Mouse (Mus musculus): ENCODE results near the gene Sost. TPM values are rescaled to one million over a fixed set of nuclear protein-coding genes. Genes with fewer than 3 reads are reported as not detected.

Sost gene
- polyA plus RNA-seq, 1 experiment = 1.4 TPM

DNA sequence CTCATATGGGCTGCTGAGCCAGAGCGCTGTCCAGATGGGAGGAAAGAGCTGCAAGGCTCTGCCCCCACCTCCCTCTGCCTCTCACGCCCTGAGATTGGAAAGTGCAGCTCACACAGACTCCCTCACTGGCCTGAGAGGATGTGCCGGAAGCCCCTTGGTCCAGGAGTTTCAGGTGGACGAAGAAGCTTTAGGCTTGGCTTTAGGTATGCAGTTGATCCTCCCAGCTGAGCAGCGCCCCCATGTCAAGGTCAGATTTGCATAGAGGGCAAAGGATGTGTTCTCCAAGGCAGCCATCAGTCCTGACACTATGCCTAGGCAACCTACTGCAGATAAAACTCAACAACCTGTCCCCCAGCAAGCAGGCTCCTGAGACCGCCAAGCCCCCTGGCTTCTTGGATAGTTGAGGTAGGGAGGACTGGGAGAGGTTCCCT is 16.2 kb upstream of the Sost start:
- Histone ChIP-seq H3K27me3 (ENCODE audit: control insufficient read depth, insufficient read depth, low read length) (no peaks in the 10 kb centered on the region), H3K4me1 (ENCODE audit: control insufficient read depth, insufficient read depth, low read length) (peaks cover 37% of the 10 kb centered on the region), H3K27ac (ENCODE audit: insufficient read depth, low read length) (peak overlapping the region; percentile 70), H3K4me3 (replicated peaks; ENCODE audit: insufficient read depth, low read depth, low read length) (peak overlapping the region; percentile 74)
- 69% methylated on average over 5 of the region's 6 CpGs for WGBS
- TF ChIP-seq CTCF (IDR thresholded peaks at IDR 0.05; ENCODE audit: borderline replicate concordance, insufficient read depth, low read depth, low read length) = no peak
- TF ChIP-seq POLR2A (IDR thresholded peaks at IDR 0.05; ENCODE audit: borderline replicate concordance, insufficient read depth, low read length) = no peak
- DNase-seq = peak; percentile 45 to 50

DNA sequence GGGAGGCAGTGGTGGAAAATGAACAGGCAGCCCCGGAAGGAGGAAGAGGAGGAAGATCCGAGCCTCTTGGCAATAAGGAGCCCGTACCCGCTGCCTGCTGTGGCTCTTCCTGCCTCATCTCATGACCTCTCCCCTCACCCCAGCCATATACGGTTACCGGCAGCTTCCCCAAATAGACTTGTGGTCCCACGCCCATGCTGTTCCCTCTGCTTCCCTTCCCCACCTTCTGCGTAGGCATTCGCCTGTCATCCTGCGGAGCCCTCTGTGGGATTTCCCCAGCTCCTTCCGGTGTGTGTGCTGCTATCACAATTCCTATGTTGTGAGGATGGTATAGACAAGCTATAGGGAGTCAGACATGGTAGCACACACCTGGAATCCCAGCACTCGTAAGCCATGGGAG is 15.0 kb upstream of the Sost start:
- Histone ChIP-seq H3K4me1 (ENCODE audit: control insufficient read depth, insufficient read depth, low read length) (peaks cover 39% of the 10 kb centered on the region), H3K27ac (ENCODE audit: insufficient read depth, low read length) (no peak overlapping the region; the same call in 1 of the 2 replicates), H3K27me3 (ENCODE audit: control insufficient read depth, insufficient read depth, low read length) (no peaks in the 10 kb centered on the region), H3K4me3 (replicated peaks; ENCODE audit: insufficient read depth, low read depth, low read length) (no peak overlapping the region)
- WGBS = 80% methylated on average over 12 of the region's 12 CpGs
- DNase-seq = no peak
- TF ChIP-seq CTCF (IDR thresholded peaks at IDR 0.05; ENCODE audit: borderline replicate concordance, insufficient read depth, low read depth, low read length) (no peak), POLR2A (IDR thresholded peaks at IDR 0.05; ENCODE audit: borderline replicate concordance, insufficient read depth, low read length) (no peak)

DNA sequence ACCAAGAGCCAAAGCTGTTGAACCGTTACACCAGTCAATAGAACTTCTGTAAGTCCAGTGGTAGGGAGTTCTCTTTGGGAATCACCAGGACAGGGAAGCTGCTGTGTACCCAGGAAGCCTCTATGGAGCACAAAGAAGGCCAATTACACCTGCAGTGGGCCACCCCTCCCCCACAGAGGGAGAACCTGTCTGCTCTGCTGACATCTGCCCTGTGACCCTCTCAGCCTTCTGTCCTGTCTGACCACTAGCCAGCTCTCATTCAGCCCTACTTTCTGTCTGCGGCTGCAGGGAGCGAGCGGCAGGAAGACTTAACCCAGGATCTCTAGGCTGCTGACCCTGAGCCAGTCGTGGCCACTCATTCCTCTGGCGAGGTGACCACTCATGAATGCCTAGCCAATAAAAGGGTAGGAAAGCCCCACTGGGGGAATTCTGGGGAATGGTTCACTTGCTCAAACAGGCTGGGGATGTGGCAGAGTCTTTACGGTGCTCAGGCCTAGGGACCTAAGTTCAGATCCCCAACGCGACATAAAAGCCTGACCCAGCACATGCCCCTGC is 13.9 kb upstream of the Sost start:
- no peak for DNase-seq
- 60% methylated on average over 9 of the region's 9 CpGs for WGBS
- peaks cover 39% of the 10 kb centered on the region for H3K4me1 ChIP-seq (ENCODE audit: control insufficient read depth, insufficient read depth, low read length)
- no peak for TF ChIP-seq POLR2A (IDR thresholded peaks at IDR 0.05; ENCODE audit: borderline replicate concordance, insufficient read depth, low read length)
- no peak for TF ChIP-seq CTCF (IDR thresholded peaks at IDR 0.05; ENCODE audit: borderline replicate concordance, insufficient read depth, low read depth, low read length)
- no peak overlapping the region for H3K27ac ChIP-seq (ENCODE audit: insufficient read depth, low read length)
- H3K4me3 ChIP-seq (replicated peaks; ENCODE audit: insufficient read depth, low read depth, low read length) = no peak overlapping the region
- H3K27me3 ChIP-seq (ENCODE audit: control insufficient read depth, insufficient read depth, low read length) = no peaks in the 10 kb centered on the region

DNA sequence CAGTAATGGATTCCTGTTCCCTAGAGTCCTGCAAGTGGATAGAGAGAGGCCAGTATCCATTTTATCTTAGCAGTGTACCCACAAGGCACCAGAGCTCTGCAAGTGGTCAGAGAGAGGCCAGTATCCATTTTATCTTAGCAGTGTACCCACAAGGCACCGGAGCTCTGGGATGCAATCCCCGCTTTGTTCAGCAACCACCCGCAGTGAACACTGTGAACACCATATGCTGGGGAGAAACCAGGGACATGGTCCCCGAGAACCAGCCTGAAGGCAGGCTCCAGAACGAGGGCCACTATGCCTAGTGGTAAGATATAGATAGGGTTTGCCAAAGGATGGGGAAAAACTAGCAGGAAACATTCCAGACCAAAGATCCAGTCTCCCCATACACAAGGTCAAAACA is 12.3 kb upstream of the Sost start:
- H3K27ac ChIP-seq (ENCODE audit: insufficient read depth, low read length) = peak overlapping the region; percentile 68
- no peak overlapping the region for H3K4me3 ChIP-seq (replicated peaks; ENCODE audit: insufficient read depth, low read depth, low read length)
- H3K27me3 ChIP-seq (ENCODE audit: control insufficient read depth, insufficient read depth, low read length) = no peaks in the 10 kb centered on the region
- TF ChIP-seq CTCF (IDR thresholded peaks at IDR 0.05; ENCODE audit: borderline replicate concordance, insufficient read depth, low read depth, low read length) = no peak
- TF ChIP-seq POLR2A (IDR thresholded peaks at IDR 0.05; ENCODE audit: borderline replicate concordance, insufficient read depth, low read length) = no peak
- DNase-seq = peak; percentile 59 to 64
- peaks cover 44% of the 10 kb centered on the region for H3K4me1 ChIP-seq (ENCODE audit: control insufficient read depth, insufficient read depth, low read length)
- WGBS = 13% methylated on average over 5 of the region's 5 CpGs

DNA sequence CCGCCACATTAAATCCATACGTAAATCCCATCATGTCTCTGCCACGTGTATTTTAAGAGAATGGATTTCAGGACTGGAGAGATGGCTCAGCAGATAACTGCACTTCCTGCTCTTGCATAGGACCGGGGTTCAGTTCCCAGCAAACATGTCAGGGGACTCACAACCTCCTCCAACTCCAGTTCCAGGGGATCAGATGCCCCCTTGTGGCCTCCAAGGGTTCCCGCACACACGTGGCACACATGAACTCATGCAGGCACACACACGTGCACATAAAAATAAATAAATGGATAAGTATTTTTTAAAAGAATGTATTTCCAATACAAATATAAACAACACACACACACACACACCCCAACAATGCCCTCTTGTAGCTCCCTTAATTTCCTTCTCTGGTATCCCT is 10.1 kb upstream of the Sost start:
- TF ChIP-seq CTCF (IDR thresholded peaks at IDR 0.05; ENCODE audit: borderline replicate concordance, insufficient read depth, low read depth, low read length) = peak; percentile 23; the same call in 1 of the 2 replicates
- TF ChIP-seq POLR2A (IDR thresholded peaks at IDR 0.05; ENCODE audit: borderline replicate concordance, insufficient read depth, low read length) = no peak
- no peaks in the 10 kb centered on the region for H3K27me3 ChIP-seq (ENCODE audit: control insufficient read depth, insufficient read depth, low read length)
- H3K4me1 ChIP-seq (ENCODE audit: control insufficient read depth, insufficient read depth, low read length) = peaks cover 38% of the 10 kb centered on the region
- H3K4me3 ChIP-seq (replicated peaks; ENCODE audit: insufficient read depth, low read depth, low read length) = no peak overlapping the region
- 94% methylated on average over 7 of the region's 7 CpGs for WGBS
- H3K27ac ChIP-seq (ENCODE audit: insufficient read depth, low read length) = no peak overlapping the region
- no peak for DNase-seq

DNA sequence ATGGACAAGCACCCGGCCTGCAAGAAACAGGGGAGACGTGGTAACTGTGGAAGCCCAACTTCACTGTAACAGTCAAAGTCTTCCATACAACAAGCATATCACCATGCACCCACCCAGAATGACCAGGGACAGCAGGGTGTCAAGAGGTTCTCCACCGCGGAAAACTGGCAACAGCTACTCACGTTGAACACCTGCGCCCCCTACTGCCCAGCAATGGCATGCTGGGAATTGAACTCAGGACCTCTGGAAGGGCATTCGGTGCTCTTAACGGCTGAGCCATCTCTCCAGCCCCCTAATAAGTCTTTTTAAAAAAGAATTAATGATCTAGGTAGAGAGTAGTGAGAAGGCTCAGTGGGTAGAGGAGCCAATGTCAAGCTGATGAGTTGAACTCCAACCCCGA is 8.1 kb upstream of the Sost start:
- no peak overlapping the region for H3K4me3 ChIP-seq (replicated peaks; ENCODE audit: insufficient read depth, low read depth, low read length)
- no peak overlapping the region for H3K27ac ChIP-seq (ENCODE audit: insufficient read depth, low read length)
- TF ChIP-seq CTCF (IDR thresholded peaks at IDR 0.05; ENCODE audit: borderline replicate concordance, insufficient read depth, low read depth, low read length) (peak; percentile 43; the same call in 1 of the 2 replicates), POLR2A (IDR thresholded peaks at IDR 0.05; ENCODE audit: borderline replicate concordance, insufficient read depth, low read length) (no peak)
- DNase-seq = peak in 1 of 2 experiments; percentile 41
- peaks cover 30% of the 10 kb centered on the region for H3K4me1 ChIP-seq (ENCODE audit: control insufficient read depth, insufficient read depth, low read length)
- 53% methylated on average over 9 of the region's 9 CpGs for WGBS
- H3K27me3 ChIP-seq (ENCODE audit: control insufficient read depth, insufficient read depth, low read length) = no peaks in the 10 kb centered on the region

DNA sequence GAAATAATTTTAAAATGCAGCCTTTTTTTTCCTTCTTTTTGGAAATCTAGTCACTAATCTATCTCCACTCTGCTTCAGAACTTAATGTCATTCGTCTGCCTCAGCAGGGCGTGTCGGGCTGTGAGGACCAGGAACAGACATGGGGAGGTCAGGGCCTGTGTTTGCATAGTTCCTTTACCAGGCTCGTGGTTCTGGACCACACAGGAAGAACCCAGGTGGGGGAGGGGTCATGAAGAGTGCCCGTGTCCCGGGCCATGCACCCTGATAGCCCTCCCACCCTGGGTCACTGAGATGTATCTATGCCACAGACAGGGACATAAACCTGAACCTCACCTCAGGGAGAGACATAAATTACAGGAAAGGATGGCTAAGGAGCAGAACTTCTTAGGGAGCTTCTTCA is 7.4 kb upstream of the Sost start:
- H3K4me3 ChIP-seq (replicated peaks; ENCODE audit: insufficient read depth, low read depth, low read length) = no peak overlapping the region

DNA sequence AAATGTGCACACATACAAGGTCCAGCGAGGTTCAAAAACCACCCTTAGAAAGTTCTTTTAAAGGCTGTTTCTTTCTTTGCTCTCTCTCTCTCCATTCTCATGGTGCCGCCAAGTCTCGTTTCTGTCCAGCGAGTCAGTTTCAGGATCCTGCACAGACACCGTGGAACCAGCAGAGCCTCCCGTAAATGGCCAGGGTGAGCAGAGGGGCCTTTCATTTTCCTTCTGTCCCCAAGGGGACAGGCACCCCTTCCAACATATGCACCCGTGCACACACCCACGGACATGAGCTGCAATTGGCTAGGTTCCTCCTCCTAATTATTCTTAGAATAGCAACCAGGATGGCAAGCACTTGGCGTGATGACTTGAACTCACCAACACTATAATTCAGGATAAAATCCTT is 6.7 kb upstream of the Sost start:
- TF ChIP-seq POLR2A (IDR thresholded peaks at IDR 0.05; ENCODE audit: borderline replicate concordance, insufficient read depth, low read length) = no peak
- no peak for TF ChIP-seq CTCF (IDR thresholded peaks at IDR 0.05; ENCODE audit: borderline replicate concordance, insufficient read depth, low read depth, low read length)
- no peaks in the 10 kb centered on the region for H3K27me3 ChIP-seq (ENCODE audit: control insufficient read depth, insufficient read depth, low read length)
- peaks cover 20% of the 10 kb centered on the region for H3K4me1 ChIP-seq (ENCODE audit: control insufficient read depth, insufficient read depth, low read length)
- no peak for DNase-seq
- no peak overlapping the region for H3K4me3 ChIP-seq (replicated peaks; ENCODE audit: insufficient read depth, low read depth, low read length)
- H3K27ac ChIP-seq (ENCODE audit: insufficient read depth, low read length) = no peak overlapping the region
- WGBS = 49% methylated on average over 9 of the region's 9 CpGs

More for the DNA sequence above, 7.4 kb upstream of the Sost start:
- 69% methylated on average over 6 of the region's 6 CpGs for WGBS
- H3K4me1 ChIP-seq (ENCODE audit: control insufficient read depth, insufficient read depth, low read length) = peaks cover 26% of the 10 kb centered on the region
- H3K27ac ChIP-seq (ENCODE audit: insufficient read depth, low read length) = no peak overlapping the region
- DNase-seq = no peak
- TF ChIP-seq POLR2A (IDR thresholded peaks at IDR 0.05; ENCODE audit: borderline replicate concordance, insufficient read depth, low read length) = no peak
- no peak for TF ChIP-seq CTCF (IDR thresholded peaks at IDR 0.05; ENCODE audit: borderline replicate concordance, insufficient read depth, low read depth, low read length)
- H3K27me3 ChIP-seq (ENCODE audit: control insufficient read depth, insufficient read depth, low read length) = no peaks in the 10 kb centered on the region

Data from cerebellum, adult 2 months (tissue).